Mouse (Mus musculus) embryonic facial prominence, embryonic 12.5 days (tissue): ENCODE measurements around the gene Igfn1. TPM values are rescaled to one million over a fixed set of nuclear protein-coding genes. Genes with fewer than 3 reads are reported as not detected.
A peak's percentile ranks its signal among the peaks of the same experiment; 100 is the strongest.

Source experiments
- ATAC-seq: fragments of 200-750 bp; cut with Nextera tagmentation; 2 replicates; pipeline ENCODE4 v1.8.0; 2017; ENCODE audit not compliant: insufficient number of reproducible peaks, insufficient read depth, low FRiP score, low TSS enrichment
- H3K27ac ChIP-seq: fragments of 300-500 bp; sonication (generic); 2 replicates; pipeline ENCODE4 v1.5.1; 2016; ENCODE audit warnings: mild to moderate bottlenecking
- H3K27me3 ChIP-seq: fragments of 300-500 bp; sonication (generic); 2 replicates; pipeline ENCODE4 v1.6.1; 2016; ENCODE audit warnings: mild to moderate bottlenecking, moderate library complexity
- H3K36me3 ChIP-seq: fragments of 300-500 bp; sonication (generic); 2 replicates; pipeline ENCODE4 v1.6.1; 2016; ENCODE audit warnings: mild to moderate bottlenecking
- H3K4me1 ChIP-seq: fragments of 300-500 bp; sonication (generic); 2 replicates; pipeline ENCODE4 v1.6.1; 2016
- H3K4me2 ChIP-seq: fragments of 300-500 bp; sonication (generic); replicated peaks from 2 replicates; pipeline ENCODE4 v1.6.1; 2016; ENCODE audit warnings: mild to moderate bottlenecking, moderate library complexity
- H3K4me3 ChIP-seq: fragments of 300-500 bp; sonication (generic); 2 replicates; pipeline ENCODE4 v1.5.1; 2016; ENCODE audit warnings: mild to moderate bottlenecking
- H3K9ac ChIP-seq: fragments of 300-500 bp; sonication (generic); 2 replicates; pipeline ENCODE4 v1.6.1; 2016; ENCODE audit warnings: mild to moderate bottlenecking, moderate library complexity
- H3K9me3 ChIP-seq: fragments of 300-500 bp; sonication (generic); 2 replicates; pipeline ENCODE4 v1.6.1; 2016; ENCODE audit warnings: mild to moderate bottlenecking, moderate library complexity
- WGBS: fragments of 180-500 bp; shearing (Covaris S2); methylation state at CpG from one replicate; pipeline ENCODE4 v1.1.7; 2016; 5-methylcytosine and 5-hydroxymethylcytosine counted together
- polyA plus RNA-seq: library from polyadenylated mRNA; unstranded; fragments of >200 nt; fragmentation: Nextera tagmentation; extraction: Ambion mirVana; gene quantifications from 2 replicates; pipeline ENCODE4 v1.2.1, GENCODE M21; 2016

The Igfn1 gene
- polyA plus RNA-seq, 1 experiment from 2014 or later, result 0.09 TPM

DNA sequence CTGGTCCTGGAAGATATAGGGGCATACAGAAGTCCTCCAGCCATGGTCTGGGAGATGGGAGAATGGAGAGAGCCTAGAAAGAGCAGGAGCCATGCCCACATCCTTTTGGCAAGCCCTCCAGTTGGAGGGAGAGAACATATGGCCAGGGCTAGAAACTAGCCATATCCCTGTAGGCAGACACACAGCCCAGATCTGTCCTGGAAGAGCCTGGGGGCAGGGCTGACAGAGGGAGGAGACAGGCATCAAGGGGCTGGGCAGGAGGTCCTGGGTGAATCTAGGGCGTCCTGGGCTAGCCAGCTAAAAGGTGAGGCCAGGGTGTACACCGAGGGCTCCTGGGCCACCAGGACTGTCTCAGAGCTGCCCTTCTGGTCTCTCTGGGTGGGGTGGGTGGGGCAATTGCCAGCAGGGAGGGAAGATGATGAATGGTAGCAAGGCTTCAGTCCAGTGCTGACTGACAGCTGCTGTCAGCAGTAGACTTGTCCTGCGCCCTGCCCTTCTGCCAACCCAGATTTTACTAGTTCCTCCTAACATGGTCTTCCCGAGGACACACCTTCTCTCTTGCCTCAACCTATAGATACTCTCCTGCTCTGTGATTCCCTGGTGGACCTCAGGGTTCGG is 81.7 kb downstream of the Igfn1 start:
- 81% methylated on average over 5 of the region's 5 CpGs for WGBS
- Histone ChIP-seq H3K4me1 (no peaks in the 10 kb centered on the region), H3K9ac (no peak overlapping the region), H3K4me2 (no peak overlapping the region), H3K9me3 (no peaks in the 10 kb centered on the region), H3K4me3 (no peak overlapping the region), H3K27ac (no peak overlapping the region), H3K36me3 (no peaks in the 10 kb centered on the region), H3K27me3 (peaks cover 48% of the 10 kb centered on the region)
- ATAC-seq, result no peak

DNA sequence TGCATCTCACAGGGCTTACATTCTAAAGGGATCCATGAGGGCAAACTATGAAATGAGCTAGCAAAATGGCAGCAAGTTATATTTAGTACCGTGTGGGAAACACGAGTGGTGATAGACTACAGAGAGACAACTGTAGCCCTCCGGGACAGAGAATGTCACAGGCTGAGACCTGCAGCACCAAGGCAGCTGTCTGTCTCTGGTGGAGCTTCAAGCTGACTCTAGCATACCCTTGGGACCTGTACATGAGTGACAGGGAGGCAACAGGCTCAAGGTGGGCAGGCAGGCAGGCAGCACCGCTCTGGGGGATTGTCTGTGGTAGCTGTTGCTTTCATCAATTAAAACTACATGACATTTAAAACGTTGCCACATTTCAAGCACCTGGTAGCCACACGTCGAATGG is 82.9 kb downstream of the Igfn1 start:
- no peak overlapping the region for H3K27ac ChIP-seq
- 74% methylated on average over 7 of the region's 7 CpGs for WGBS
- no peaks in the 10 kb centered on the region for H3K36me3 ChIP-seq
- peaks cover 60% of the 10 kb centered on the region for H3K27me3 ChIP-seq
- no peaks in the 10 kb centered on the region for H3K9me3 ChIP-seq
- ATAC-seq, result no peak
- peaks cover 4% of the 10 kb centered on the region; the same call in 1 of the 2 replicates for H3K4me1 ChIP-seq
- H3K4me3 ChIP-seq, result no peak overlapping the region
- no peak overlapping the region for H3K9ac ChIP-seq
- no peak overlapping the region for H3K4me2 ChIP-seq

DNA sequence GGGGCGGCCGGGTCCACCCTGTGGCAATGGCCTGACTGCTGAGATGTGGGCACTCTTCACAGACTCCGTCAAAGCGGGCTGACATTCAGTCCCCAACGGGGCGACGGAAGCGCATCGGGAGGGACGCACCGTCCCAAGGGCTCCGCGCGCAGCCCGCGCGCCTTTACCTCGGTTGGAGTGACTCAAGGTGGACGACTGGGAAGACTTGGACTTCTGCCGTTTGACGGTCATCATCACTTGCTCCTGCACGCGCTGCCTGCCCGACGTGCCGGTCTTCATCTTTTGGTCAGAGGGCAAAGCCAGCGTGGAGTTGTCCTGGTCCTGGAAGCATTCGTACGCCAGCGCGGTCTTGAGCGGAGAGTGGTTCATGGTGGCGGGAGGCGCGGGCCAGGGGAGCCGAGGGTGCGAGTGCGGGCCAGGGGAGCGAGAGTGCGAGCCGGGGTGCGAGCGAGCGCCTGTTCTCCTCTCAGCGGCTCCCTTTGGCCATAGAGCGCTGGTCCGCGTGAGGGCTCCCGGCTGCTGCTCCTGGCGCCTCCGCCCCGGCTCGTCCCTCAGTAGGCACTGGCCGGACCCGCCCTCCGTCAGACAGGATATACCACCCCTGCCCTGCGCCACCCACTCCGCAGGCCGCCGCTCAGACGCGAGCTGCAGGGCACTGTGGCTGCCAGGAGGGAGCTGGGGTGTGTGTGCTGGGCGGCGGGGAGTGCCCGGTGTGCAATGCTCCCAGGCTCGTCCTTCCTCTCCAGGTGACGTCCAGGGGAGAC is 87.3 kb downstream of the Igfn1 start, which contains the start of gene Pkp1:
TSS of gene Pkp1 (minus strand) at position 564 of the 764 bp plus-strand sequence.
- WGBS, result under 1% methylated on average over 67 of the region's 67 CpGs
- H3K9me3 ChIP-seq, result no peaks in the 10 kb centered on the region
- peaks cover 88% of the 10 kb centered on the region for H3K27me3 ChIP-seq
- no peak for ATAC-seq
- peak within 1 kb of the TSS; percentile 45 for H3K4me2 ChIP-seq
- no peak within 1 kb of the TSS for H3K9ac ChIP-seq
- peak within 1 kb of the TSS; percentile 31 for H3K4me3 ChIP-seq
- peaks cover 4% of the 10 kb centered on the region; the same call in 1 of the 2 replicates for H3K4me1 ChIP-seq
- no peak within 1 kb of the TSS for H3K27ac ChIP-seq
- H3K36me3 ChIP-seq, result no peaks in the 10 kb centered on the region

DNA sequence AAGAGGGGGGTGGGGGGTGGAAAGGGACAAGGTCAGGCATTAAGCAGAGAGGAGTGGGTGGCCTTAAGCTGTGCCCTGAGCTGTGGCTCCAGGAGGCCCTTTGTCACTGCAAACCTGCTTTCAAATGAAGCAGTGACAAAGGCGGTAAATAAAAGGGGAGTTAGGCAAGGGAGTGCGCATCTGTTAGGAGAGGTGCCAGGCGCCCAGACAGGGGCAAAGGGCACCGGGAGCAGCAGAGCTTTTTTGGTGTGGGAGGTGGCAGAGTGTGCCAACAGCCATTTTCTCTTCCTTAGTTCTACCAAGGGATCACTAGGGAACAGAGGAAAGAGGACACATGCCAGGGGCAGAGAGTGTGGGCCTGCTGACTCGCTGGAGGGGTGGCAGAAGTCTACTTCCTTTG is 88.9 kb downstream of the Igfn1 start:
- Histone ChIP-seq H3K9me3 (no peaks in the 10 kb centered on the region), H3K4me1 (peaks cover 4% of the 10 kb centered on the region; the same call in 1 of the 2 replicates), H3K36me3 (no peaks in the 10 kb centered on the region), H3K4me3 (no peak overlapping the region), H3K27ac (no peak overlapping the region), H3K9ac (no peak overlapping the region), H3K4me2 (no peak overlapping the region), H3K27me3 (peaks cover 81% of the 10 kb centered on the region)
- ATAC-seq, result no peak
- 6% methylated on average over 5 of the region's 5 CpGs for WGBS

DNA sequence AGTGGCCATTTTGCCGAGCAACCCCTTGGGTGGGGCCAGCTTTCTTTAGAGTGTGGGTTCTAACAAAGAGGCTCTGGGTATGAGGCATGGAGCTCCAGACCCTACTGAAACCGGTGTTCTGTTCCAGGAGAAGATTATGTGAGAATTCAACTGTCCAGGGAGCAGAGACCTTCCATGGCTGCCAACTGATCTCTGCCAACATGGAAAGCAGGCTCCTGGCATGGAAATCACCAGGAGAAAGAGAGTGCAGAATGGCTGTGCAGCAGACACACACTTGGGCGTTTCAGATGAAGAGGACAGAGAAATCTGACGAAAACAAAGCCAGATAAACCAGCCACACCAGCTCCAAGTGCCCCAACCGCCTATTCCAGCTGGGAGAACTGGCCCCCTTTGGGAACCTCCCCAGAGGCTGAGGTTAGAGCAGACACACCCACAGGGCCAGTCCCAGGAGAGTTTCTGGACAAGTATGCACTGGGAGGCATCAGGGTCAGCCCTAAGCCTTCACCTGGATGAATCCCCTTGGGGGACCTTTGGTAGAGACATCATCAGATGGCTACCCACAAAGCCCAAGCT is 89.6 kb downstream of the Igfn1 start:
- no peak overlapping the region for H3K4me2 ChIP-seq
- WGBS, result 26% methylated on average over 5 of the region's 5 CpGs

DNA sequence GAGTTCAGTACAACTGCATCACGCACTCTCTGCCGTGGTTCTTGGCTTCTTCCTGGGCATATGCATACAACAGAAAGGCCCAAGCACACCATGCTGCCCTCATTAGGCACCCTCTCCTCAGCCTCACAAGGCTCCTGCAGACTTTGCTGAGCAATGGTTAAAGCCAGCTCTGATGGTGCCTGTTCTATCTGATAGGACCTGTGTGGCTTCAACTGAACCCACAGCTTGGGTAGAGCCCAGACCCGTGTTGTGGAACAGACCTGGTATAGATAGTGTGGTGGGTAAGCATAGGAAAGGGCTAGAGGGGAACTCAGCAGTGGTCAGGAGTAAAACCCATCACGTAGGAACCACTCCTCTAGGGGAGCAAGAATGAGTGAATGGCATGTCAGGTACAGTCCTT is 92.5 kb downstream of the Igfn1 start:
- no peak for ATAC-seq
- no peaks in the 10 kb centered on the region for H3K36me3 ChIP-seq
- no peak overlapping the region for H3K4me2 ChIP-seq
- no peak overlapping the region for H3K27ac ChIP-seq
- H3K9ac ChIP-seq, result no peak overlapping the region
- no peaks in the 10 kb centered on the region; the same call in 1 of the 2 replicates for H3K4me1 ChIP-seq
- no peak overlapping the region for H3K4me3 ChIP-seq
- WGBS, result 75% methylated on average over 4 of the region's 4 CpGs
- H3K27me3 ChIP-seq, result peaks cover 51% of the 10 kb centered on the region
- no peaks in the 10 kb centered on the region for H3K9me3 ChIP-seq

More for the DNA sequence above, 89.6 kb downstream of the Igfn1 start:
- no peak for ATAC-seq
- Histone ChIP-seq H3K27me3 (peaks cover 74% of the 10 kb centered on the region), H3K9me3 (no peaks in the 10 kb centered on the region), H3K4me3 (no peak overlapping the region), H3K9ac (no peak overlapping the region), H3K27ac (no peak overlapping the region), H3K36me3 (no peaks in the 10 kb centered on the region), H3K4me1 (peaks cover 4% of the 10 kb centered on the region; the same call in 1 of the 2 replicates)

DNA sequence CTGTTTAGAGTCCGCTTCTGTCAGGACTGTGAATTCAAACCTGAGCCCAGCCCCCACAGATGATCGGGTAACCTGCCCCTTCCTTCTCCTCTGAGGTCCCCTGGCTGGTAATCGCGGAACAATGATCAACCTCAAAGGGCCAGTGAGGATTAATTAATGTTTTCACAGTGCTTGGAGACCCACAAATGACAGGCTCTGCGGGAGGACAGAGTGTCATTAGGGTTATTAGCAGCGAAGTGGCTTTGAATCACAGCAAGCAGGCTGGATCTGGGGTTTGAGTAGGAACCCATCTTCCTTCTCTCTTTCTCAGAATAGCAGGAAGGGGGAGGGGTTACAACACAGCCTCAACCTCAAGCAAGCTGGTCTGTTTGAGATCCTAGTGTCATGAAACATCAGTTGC is 96.8 kb downstream of the Igfn1 start:
- H3K36me3 ChIP-seq, result no peaks in the 10 kb centered on the region
- ATAC-seq, result no peak
- H3K9ac ChIP-seq, result no peak overlapping the region
- no peak overlapping the region for H3K4me3 ChIP-seq
- peaks cover 7% of the 10 kb centered on the region for H3K4me1 ChIP-seq
- WGBS, result 19% methylated on average over 6 of the region's 6 CpGs
- no peak overlapping the region for H3K27ac ChIP-seq
- no peaks in the 10 kb centered on the region for H3K9me3 ChIP-seq
- H3K27me3 ChIP-seq, result peaks cover 17% of the 10 kb centered on the region; the same call in 1 of the 2 replicates
- no peak overlapping the region for H3K4me2 ChIP-seq

DNA sequence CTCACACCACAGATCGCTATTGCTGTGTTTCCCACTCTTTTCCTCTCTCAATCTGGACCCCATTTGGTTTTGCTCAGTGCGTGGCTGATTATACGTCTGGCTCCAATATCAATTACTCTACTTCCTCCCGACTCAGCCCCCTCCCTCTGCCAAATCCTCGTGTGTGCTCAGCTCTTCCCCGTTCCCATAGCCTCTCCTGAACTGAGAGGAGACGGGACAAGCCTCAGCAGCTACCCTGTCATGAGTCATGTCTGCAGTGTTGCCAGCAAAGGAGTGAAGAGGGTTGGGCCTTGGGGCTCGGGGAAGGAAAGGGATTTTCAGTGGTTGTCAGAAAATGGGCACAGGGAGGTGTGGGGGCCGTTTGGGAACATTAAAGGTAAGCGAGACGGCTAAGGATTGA is 99.4 kb downstream of the Igfn1 start:
- H3K4me3 ChIP-seq, result no peak overlapping the region
- ATAC-seq, result 0 out of 2 replicates have a peak, but pooled peaks have one; percentile 74
- peaks cover 8% of the 10 kb centered on the region for H3K4me1 ChIP-seq
- H3K9ac ChIP-seq, result no peak overlapping the region
- no peaks in the 10 kb centered on the region for H3K36me3 ChIP-seq
- H3K9me3 ChIP-seq, result no peaks in the 10 kb centered on the region
- no peak overlapping the region for H3K27ac ChIP-seq
- 33% methylated on average over 11 of the region's 11 CpGs for WGBS
- H3K4me2 ChIP-seq, result peak overlapping the region; percentile 9; the same call in 1 of the 2 replicates
- 0 out of 2 replicates have a peak, but pooled peaks cover 6% of the 10 kb centered on the region for H3K27me3 ChIP-seq

Other genes with a start within 250 kb of the Igfn1 start
- gene Phlda3, start 240.2 kb downstream of the Igfn1 start, polyA plus RNA-seq, result 52.8 and 55.0 TPM in 2 replicates
- gene Tnni1, start 226.9 kb downstream of the Igfn1 start, polyA plus RNA-seq, result 48.6 and 66.8 TPM in 2 replicates
- 6.6 TPM in 2 replicates for gene Lad1, start 187.7 kb downstream of the Igfn1 start, polyA plus RNA-seq
- gene Tnnt2, start 170.0 kb downstream of the Igfn1 start, polyA plus RNA-seq, result 23.0 and 27.7 TPM in 2 replicates
- gene Pkp1, start 87.1 kb downstream of the Igfn1 start, polyA plus RNA-seq, result 1.7 and 1.9 TPM in 2 replicates
- 172 and 173 TPM in 2 replicates for gene Tmem9, start 1.8 kb upstream of the Igfn1 start, polyA plus RNA-seq
- gene Ascl5, start 44.5 kb upstream of the Igfn1 start, polyA plus RNA-seq, result 0.42 TPM in 1 of 2 replicates, not detected in the other
- 1.2 and 1.3 TPM in 2 replicates for gene Cacna1s, start 46.4 kb upstream of the Igfn1 start, polyA plus RNA-seq
- 8.6 and 9.7 TPM in 2 replicates for gene Kif21b, start 125.0 kb upstream of the Igfn1 start, polyA plus RNA-seq
- gene Mroh3, start 206.5 kb upstream of the Igfn1 start, polyA plus RNA-seq, result 0.31 TPM in 1 of 2 replicates, not detected in the other
- 24.6 and 25.5 TPM in 2 replicates for gene Inava, start 227.9 kb upstream of the Igfn1 start, polyA plus RNA-seq